Mouse (Mus musculus) intestine, embryonic 16.5 days (tissue): ENCODE results near the gene Gm49416. TPM values are rescaled to one million over a fixed set of nuclear protein-coding genes. Genes with fewer than 3 reads are reported as not detected.

ENCODE experiments used
- ATAC-seq: fragments of 200-750 bp; cut with Nextera tagmentation; 2 replicates; pipeline ENCODE4 v1.8.0; 2017; ENCODE audit warnings: moderate TSS enrichment, moderate library complexity
- H3K27ac ChIP-seq: fragments of 300-500 bp; sonication (generic); 2 replicates; pipeline ENCODE4 v1.5.1; 2014; ENCODE audit warnings: mild to moderate bottlenecking, low read length
- H3K27me3 ChIP-seq: fragments of 300-500 bp; sonication (generic); replicated peaks from 2 replicates; pipeline ENCODE4 v1.6.1; 2014; ENCODE audit warnings: low read length, control low read depth, mixed read lengths; ENCODE audit not compliant: control insufficient read depth, insufficient read depth
- H3K36me3 ChIP-seq: fragments of 300-500 bp; sonication (generic); 2 replicates; pipeline ENCODE4 v1.6.1; 2014; ENCODE audit warnings: low read length, control low read depth; ENCODE audit not compliant: control insufficient read depth, insufficient read depth
- H3K4me1 ChIP-seq: fragments of 300-500 bp; sonication (generic); 2 replicates; pipeline ENCODE4 v1.6.1; 2014; ENCODE audit warnings: low read length, control low read depth, mixed read lengths; ENCODE audit not compliant: control insufficient read depth, insufficient read depth
- H3K4me2 ChIP-seq: fragments of 300-500 bp; sonication (generic); 2 replicates; pipeline ENCODE4 v1.6.1; 2014; ENCODE audit warnings: low read depth, low read length, control low read depth
- H3K4me3 ChIP-seq: fragments of 300-500 bp; sonication (generic); 2 replicates; pipeline ENCODE4 v1.5.1; 2014; ENCODE audit warnings: mild to moderate bottlenecking, low read length
- H3K9ac ChIP-seq: fragments of 300-500 bp; sonication (generic); 2 replicates; pipeline ENCODE4 v1.6.1; 2014; ENCODE audit warnings: low read depth, low read length
- H3K9me3 ChIP-seq: fragments of 300-500 bp; sonication (generic); 2 replicates; pipeline ENCODE4 v1.6.1; 2016; ENCODE audit warnings: low read length, control low read depth; ENCODE audit not compliant: control insufficient read depth
- WGBS: fragments of 180-500 bp; shearing (Covaris S2); extraction: QIAGEN DNeasy Blood & Tissue Kit; methylation state at CpG from one replicate; pipeline ENCODE4 v1.1.7; 2014; 5-methylcytosine and 5-hydroxymethylcytosine counted together
- polyA plus RNA-seq: library from polyadenylated mRNA; unstranded; fragments of >200 nt; fragmentation: Nextera tagmentation; extraction: Ambion mirVana; gene quantifications from 2 replicates; pipeline ENCODE4 v1.2.1, GENCODE M21; 2015

Gm49416 gene
- polyA plus RNA-seq, 1 experiment from 2014 or later: not detected

DNA sequence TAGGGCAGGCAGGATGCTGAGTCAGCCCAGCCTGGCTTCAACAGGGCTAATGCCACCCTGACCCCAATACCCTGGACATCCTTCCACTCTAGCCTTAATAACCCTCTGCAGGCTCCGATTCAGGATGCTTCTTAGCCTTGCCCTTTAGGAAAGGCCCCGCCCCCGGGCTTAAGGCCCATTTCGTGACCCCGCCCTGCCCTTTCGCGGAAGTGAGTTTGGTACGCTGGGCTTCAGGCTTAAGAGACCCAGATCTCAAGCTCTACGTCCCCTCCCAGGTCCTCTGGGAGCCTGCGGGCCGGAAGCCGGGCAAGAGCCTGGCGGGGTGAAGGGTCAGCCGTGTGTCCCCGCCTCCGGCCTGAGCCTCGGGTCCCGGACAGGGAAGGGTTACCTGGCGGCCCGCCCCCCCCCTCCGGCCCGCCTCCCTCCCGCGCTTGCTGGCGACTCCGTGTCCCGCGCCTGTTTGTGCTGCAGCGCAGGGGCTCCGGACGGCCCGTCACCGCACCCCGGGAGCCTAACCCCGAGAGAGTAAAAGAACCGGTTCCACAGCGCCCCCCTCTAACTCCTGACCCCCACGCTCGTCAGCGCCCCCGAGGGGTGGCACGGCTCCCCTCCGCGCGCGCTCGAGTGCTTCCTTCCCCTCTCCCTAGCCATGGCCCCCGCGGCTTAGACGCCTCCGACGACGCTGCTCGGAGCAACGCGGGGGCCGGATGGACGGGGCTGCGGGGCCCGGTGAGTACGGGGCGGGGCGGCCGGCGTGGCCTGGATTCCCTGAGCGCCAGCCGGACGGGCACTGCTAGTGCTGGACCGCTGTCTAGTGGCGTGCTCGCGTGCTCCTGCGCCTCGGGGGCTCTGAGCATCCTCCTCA, 40.7 kb downstream of the Gm49416 start, which contains the start of the genes Rom1 and Eml3:
Gene Rom1 (minus strand): TSS at position 133 of the 865 bp plus-strand sequence.
Gene Eml3 (plus strand): TSS at position 329 of the 865 bp plus-strand sequence.
- no peaks in the 10 kb centered on the region for H3K9me3 ChIP-seq
- peak within 1 kb of the TSS; percentile 85 for H3K4me3 ChIP-seq
- H3K36me3 ChIP-seq: peaks cover 14% of the 10 kb centered on the region
- no peaks in the 10 kb centered on the region for H3K27me3 ChIP-seq
- peak within 1 kb of the TSS; percentile 84 for H3K4me2 ChIP-seq
- peak; percentile 87 for ATAC-seq
- H3K4me1 ChIP-seq: peaks cover 16% of the 10 kb centered on the region
- WGBS: under 1% methylated on average over 70 of the region's 74 CpGs
- peak within 1 kb of the TSS; percentile 78 for H3K27ac ChIP-seq
- H3K9ac ChIP-seq: peak within 1 kb of the TSS; percentile 92

DNA sequence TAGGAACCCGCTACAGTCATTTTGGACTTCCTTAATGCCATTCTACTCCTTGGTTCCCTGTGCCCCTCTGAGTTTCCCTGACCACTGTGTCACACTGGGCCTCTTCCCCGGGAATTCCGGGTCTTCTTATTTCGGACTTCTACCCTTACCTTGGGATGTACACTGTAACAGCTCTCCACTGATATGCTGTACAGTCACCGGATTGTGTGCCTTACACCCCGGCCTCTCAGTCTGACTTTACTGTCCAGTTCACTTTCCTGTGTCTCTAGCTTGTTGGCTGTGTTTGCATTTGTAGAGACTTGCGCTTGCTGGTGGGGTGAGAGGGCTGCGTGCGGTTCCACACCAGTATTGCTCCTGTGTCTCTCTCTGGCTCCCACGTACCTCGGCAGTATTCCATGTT, 41.4 kb downstream of the Gm49416 start:
- peak overlapping the region; percentile 85 for H3K4me3 ChIP-seq
- H3K9me3 ChIP-seq: no peaks in the 10 kb centered on the region
- H3K27ac ChIP-seq: peak overlapping the region; percentile 78
- H3K4me2 ChIP-seq: peak overlapping the region; percentile 84
- H3K4me1 ChIP-seq: peaks cover 16% of the 10 kb centered on the region
- WGBS: 8% methylated on average over 11 of the region's 11 CpGs
- ATAC-seq: peak; percentile 26
- H3K36me3 ChIP-seq: peaks cover 18% of the 10 kb centered on the region
- H3K27me3 ChIP-seq: no peaks in the 10 kb centered on the region
- peak overlapping the region; percentile 92 for H3K9ac ChIP-seq

DNA sequence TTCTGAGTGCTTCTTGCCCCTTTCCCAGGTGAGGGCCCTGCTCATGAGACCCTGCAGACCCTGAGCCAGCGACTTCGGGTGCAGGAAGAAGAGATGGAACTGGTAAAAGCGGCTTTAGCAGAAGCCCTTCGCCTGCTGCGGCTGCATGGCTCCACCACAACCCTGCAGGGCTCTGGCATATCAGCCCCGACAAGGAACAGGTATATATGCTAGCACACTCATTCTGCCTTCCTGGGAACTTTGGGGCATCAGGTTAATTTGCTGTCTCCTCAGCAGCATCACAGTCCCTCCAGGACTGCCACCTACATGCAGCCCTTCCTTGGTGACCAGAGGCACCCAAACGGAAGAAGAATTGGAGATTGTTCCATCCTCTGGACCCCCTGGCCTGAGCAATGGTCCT, 42.0 kb downstream of the Gm49416 start:
- Histone ChIP-seq H3K9ac (peak overlapping the region; percentile 92), H3K36me3 (peaks cover 18% of the 10 kb centered on the region)

DNA sequence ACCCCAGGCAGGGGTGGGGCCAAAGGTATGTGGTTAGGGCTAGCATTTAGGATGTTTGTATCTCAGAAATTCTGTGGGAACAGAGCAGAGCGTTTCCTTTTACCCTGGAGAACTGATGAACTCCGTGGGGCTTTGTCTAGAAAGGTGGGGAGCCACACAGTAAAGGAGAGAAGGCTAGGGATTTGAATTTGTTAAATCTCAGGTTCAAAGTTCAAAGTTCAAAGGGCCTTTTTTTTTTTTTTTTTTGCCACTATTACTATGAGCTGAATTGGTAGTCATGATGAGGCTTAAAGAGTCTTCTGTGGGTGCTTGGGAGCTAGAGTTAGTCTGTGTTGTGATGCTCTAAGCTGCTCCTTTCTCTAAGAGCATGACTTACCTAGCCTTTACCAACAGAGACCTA, 48.0 kb downstream of the Gm49416 start:
- H3K4me2 ChIP-seq: no peak overlapping the region
- H3K4me3 ChIP-seq: no peak overlapping the region
- 73% methylated on average over 2 of the region's 2 CpGs for WGBS
- no peak overlapping the region for H3K27ac ChIP-seq
- H3K36me3 ChIP-seq: peaks cover 22% of the 10 kb centered on the region
- peaks cover 9% of the 10 kb centered on the region for H3K4me1 ChIP-seq
- H3K9ac ChIP-seq: no peak overlapping the region
- no peaks in the 10 kb centered on the region for H3K9me3 ChIP-seq
- ATAC-seq: no peak
- no peaks in the 10 kb centered on the region for H3K27me3 ChIP-seq

More for the DNA sequence above, 42.0 kb downstream of the Gm49416 start:
- WGBS: 77% methylated on average over 7 of the region's 7 CpGs
- ATAC-seq: no peak
- Histone ChIP-seq H3K4me3 (peak overlapping the region; percentile 85), H3K4me2 (peak overlapping the region; percentile 84), H3K4me1 (peaks cover 16% of the 10 kb centered on the region), H3K9me3 (no peaks in the 10 kb centered on the region), H3K27ac (no peak overlapping the region), H3K27me3 (no peaks in the 10 kb centered on the region)

DNA sequence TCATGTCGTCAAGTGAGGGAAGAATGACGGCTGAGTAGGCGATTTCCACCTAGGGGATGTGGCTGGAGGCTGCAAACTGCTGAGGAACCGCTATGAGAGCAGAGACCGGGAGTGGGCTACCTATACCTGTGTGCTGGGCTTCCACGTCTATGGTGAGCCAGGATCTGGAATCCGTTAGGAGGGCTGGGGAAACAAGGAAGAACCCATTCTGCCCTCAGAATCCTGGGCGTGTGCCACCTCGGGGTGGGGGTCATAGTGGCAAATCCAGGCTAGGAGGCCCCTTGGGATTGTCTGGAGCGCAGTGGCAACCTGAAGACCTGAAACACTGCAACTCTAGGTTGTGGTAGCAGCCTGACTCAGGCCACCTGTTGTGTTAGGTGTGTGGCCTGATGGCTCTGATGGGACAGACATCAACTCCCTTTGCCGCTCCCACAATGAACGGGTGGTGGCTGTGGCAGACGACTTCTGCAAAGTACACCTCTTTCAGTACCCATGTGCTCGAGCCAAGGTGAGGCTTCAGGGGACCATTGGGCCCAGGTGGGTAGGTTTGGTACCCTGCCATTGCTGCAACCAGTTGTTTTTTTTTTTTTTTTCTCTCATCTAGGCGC, 51.9 kb downstream of the Gm49416 start:
- peaks cover 12% of the 10 kb centered on the region for H3K36me3 ChIP-seq
- WGBS: 81% methylated on average over 15 of the region's 15 CpGs

DNA sequence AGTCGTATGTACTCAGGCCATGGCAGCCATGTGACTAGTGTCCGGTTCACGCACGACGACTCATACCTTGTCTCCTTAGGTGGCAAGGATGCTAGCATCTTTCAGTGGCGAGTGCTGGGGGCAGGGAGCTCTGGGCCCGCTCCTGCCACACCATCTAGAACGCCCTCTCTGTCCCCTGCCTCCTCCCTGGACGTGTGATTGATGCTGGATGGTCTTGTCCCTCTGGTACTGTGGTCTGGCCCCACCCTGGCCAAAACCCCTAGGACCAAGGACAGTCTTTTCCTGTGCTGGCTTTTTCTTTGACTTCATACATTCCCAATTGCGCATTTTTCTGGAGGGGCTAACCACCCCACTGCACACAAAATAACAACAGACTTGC, 52.4 kb downstream of the Gm49416 start:
- Histone ChIP-seq H3K9ac (peak overlapping the region; percentile 86), H3K9me3 (no peaks in the 10 kb centered on the region), H3K4me1 (peaks cover 28% of the 10 kb centered on the region), H3K36me3 (peaks cover 14% of the 10 kb centered on the region), H3K27ac (peak overlapping the region; percentile 75), H3K4me2 (peak overlapping the region; percentile 74), H3K27me3 (no peaks in the 10 kb centered on the region), H3K4me3 (peak overlapping the region; percentile 62)
- peak; percentile 13 for ATAC-seq
- 37% methylated on average over 10 of the region's 10 CpGs for WGBS

More for the DNA sequence above, 51.9 kb downstream of the Gm49416 start:
- no peak for ATAC-seq
- peak overlapping the region; percentile 75; the same call in 1 of the 2 replicates for H3K27ac ChIP-seq
- no peak overlapping the region for H3K4me3 ChIP-seq
- H3K4me2 ChIP-seq: peak overlapping the region; percentile 74; the same call in 1 of the 2 replicates
- H3K9me3 ChIP-seq: no peaks in the 10 kb centered on the region
- no peaks in the 10 kb centered on the region for H3K27me3 ChIP-seq
- peaks cover 28% of the 10 kb centered on the region for H3K4me1 ChIP-seq
- peak overlapping the region; percentile 86 for H3K9ac ChIP-seq

DNA sequence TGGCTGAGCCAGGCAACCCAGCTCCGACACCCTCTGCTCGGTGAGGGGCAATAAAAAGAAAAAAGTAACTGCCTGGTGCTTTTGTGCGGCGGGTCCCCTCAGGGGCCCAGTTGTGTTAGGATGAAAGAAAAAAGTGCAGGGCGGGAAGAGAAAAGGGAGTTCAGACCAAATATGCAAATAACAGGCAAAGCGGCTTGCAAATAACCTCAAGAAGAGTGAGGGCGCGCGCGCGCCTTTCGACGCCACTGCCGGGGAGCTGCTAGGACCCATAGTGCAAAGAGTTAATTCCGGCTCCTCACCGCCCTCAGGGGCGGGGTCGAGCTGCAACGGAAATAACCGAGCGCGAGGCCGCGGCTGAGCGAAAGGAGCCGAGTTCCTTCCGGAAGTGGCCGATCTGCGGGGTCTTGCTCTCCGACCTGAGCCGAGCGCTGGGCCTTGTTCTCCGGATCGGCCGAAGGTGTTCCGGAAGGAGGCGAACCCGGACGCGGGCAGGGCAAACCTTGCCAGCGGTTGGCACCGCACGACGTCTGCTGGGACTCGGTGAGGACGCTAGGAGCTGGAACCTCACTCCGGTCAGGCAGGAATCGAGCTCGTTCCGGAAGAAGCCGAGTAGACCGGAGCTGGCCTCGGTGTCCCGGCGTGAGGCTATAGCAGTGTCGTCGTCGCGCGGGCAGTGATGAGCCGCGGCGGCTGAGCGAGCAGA, 52.9 kb downstream of the Gm49416 start, which contains the start of gene Mta2:
Gene Mta2 (plus strand): TSS at position 361 of the 703 bp plus-strand sequence.
- WGBS: under 1% methylated on average over 64 of the region's 64 CpGs

DNA sequence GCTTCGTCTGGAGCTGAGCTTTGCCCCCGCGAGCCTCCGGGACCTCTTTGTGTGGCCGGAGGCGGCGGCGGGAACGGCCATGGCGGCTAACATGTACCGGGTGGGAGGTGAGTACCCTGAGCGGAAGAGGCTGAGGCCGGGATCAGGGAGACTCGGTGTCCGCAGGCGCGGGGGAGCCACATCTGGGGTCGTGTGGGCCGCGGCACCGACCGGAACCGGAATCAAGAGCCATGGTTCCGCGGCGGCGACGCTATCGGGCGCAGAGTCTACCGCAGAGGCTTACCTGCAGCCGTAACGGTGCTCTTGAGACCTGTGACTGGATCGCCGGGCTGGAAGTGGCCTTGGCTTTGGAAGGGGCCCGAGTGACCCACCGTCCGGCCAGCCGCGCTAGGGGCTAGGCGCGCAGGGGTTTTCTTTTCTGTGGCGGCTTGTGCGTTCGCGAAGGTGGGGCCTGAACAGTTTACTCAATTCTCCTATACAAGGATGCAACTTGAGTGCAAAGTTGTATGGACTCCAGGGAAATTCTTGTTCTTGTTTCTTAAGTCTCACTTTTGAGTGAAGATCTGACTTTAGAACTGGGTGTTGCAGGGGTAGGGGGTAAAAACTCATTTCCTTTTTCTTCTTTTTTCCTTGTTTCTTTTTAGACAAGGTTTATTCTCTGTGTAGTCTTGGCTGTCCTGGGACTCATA, 53.7 kb downstream of the Gm49416 start:
- no peaks in the 10 kb centered on the region for H3K9me3 ChIP-seq
- ATAC-seq: peak; percentile 54
- peak overlapping the region; percentile 63 for H3K4me2 ChIP-seq
- H3K4me3 ChIP-seq: peak overlapping the region; percentile 62
- H3K9ac ChIP-seq: peak overlapping the region; percentile 86
- under 1% methylated on average over 46 of the region's 46 CpGs for WGBS
- peaks cover 28% of the 10 kb centered on the region for H3K4me1 ChIP-seq
- no peaks in the 10 kb centered on the region for H3K27me3 ChIP-seq
- peak overlapping the region; percentile 92 for H3K27ac ChIP-seq
- peaks cover 17% of the 10 kb centered on the region for H3K36me3 ChIP-seq

More for the DNA sequence above, 52.9 kb downstream of the Gm49416 start, which contains the start of gene Mta2:
- peak within 1 kb of the TSS; percentile 86 for H3K9ac ChIP-seq
- peak; percentile 95 for ATAC-seq
- H3K4me3 ChIP-seq: peak within 1 kb of the TSS; percentile 62
- no peaks in the 10 kb centered on the region for H3K9me3 ChIP-seq
- H3K4me1 ChIP-seq: peaks cover 28% of the 10 kb centered on the region
- H3K36me3 ChIP-seq: peaks cover 16% of the 10 kb centered on the region
- peak within 1 kb of the TSS; percentile 92 for H3K27ac ChIP-seq
- no peaks in the 10 kb centered on the region for H3K27me3 ChIP-seq
- peak within 1 kb of the TSS; percentile 74 for H3K4me2 ChIP-seq
